Mouse (Mus musculus): Measurements from ENCODE around the gene Filip1. TPM values are rescaled to one million over a fixed set of nuclear protein-coding genes. Genes with fewer than 3 reads are reported as not detected.

Filip1 gene
- total and polyA plus RNA-seq, 3 experiments: not detected

GRCm38 (mm10) chr9:79880031-79880430 is 132.6 kb downstream of the Filip1 start:
- Histone ChIP-seq H3K27me3 (ENCODE audit: control insufficient read depth in 1 of 2, insufficient read depth in 2 of 2, low read length in 2 of 2) (peaks cover 0 to 1% of the 10 kb centered on the region in 2 experiments; a peak in 3 of 4 replicates), H3K9me3 (replicated peaks; ENCODE audit: insufficient read depth, low read length) (no peaks in the 10 kb centered on the region), H3K4me3 (ENCODE audit: control insufficient read depth in 1 of 2, insufficient read depth in 1 of 2, low read depth in 2 of 2, low read length in 2 of 2) (no peak overlapping the region), H3K9ac (ENCODE audit: control insufficient read depth, low read depth, low read length, poor library complexity, severe bottlenecking) (no peak overlapping the region), H3K4me1 (ENCODE audit: control insufficient read depth in 1 of 2, insufficient read depth in 2 of 2, low read length in 2 of 2) (no peaks in the 10 kb centered on the region), H3K36me3 (ENCODE audit: control insufficient read depth in 1 of 2, insufficient read depth in 2 of 2, low read length in 2 of 2) (no peaks in the 10 kb centered on the region), H3K79me2 (ENCODE audit: control insufficient read depth, insufficient read depth, low read length, poor library complexity) (no peaks in the 10 kb centered on the region), H3K27ac (ENCODE audit: control insufficient read depth, low read depth, low read length) (no peak overlapping the region)
- no peak for TF ChIP-seq SIN3A (IDR thresholded peaks at IDR 0.05; ENCODE audit: low read length)
- TF ChIP-seq MXI1 (IDR thresholded peaks at IDR 0.05; ENCODE audit: low read depth, low read length): no peak
- no peak for TF ChIP-seq CHD2 (IDR thresholded peaks at IDR 0.05; ENCODE audit: low read length)
- no peak for TF ChIP-seq MAFK (IDR thresholded peaks at IDR 0.05; ENCODE audit: borderline replicate concordance, low read depth, low read length)
- no peak for TF ChIP-seq CTCF (IDR thresholded peaks at IDR 0.05 in 2 of 3, conservative IDR thresholded peaks at IDR 0.05 in 1 of 3; ENCODE audit: control insufficient read depth in 1 of 3, insufficient read depth in 1 of 3, low read depth in 2 of 3, low read length in 3 of 3, poor library complexity in 1 of 3, severe bottlenecking in 1 of 3)
- TF ChIP-seq MYB (IDR thresholded peaks at IDR 0.05; ENCODE audit: low read depth, low read length): no peak
- TF ChIP-seq BHLHE40 (IDR thresholded peaks at IDR 0.05; ENCODE audit: borderline replicate concordance, low read depth, low read length): no peak
- TF ChIP-seq TBP (IDR thresholded peaks at IDR 0.05; ENCODE audit: low read depth, low read length): no peak
- no peak for TF ChIP-seq POLR2AphosphoS5 (IDR thresholded peaks at IDR 0.05; ENCODE audit: borderline replicate concordance, low read depth, low read length)
- no peak for TF ChIP-seq POLR2A (IDR thresholded peaks at IDR 0.05; ENCODE audit: control insufficient read depth in 1 of 2, insufficient read depth in 1 of 2, low read depth in 1 of 2, low read length in 2 of 2, poor library complexity in 1 of 2)
- no peak for TF ChIP-seq ZC3H11A (IDR thresholded peaks at IDR 0.05; ENCODE audit: low read depth, low read length)
- TF ChIP-seq USF2 (IDR thresholded peaks at IDR 0.05; ENCODE audit: borderline replicate concordance in 1 of 2, insufficient read depth in 1 of 2, low read depth in 1 of 2, low read length in 2 of 2): no peak
- TF ChIP-seq CHD1 (IDR thresholded peaks at IDR 0.05; ENCODE audit: low read depth, low read length): no peak
- no peak for TF ChIP-seq KAT2A (conservative IDR thresholded peaks at IDR 0.05; ENCODE audit: low read depth, low read length)
- DNase-seq (ENCODE audit: low read depth, low spot score): no peak

- H3K4me3 ChIP-seq (ENCODE audit: control insufficient read depth in 1 of 2, insufficient read depth in 1 of 2, low read depth in 2 of 2, low read length in 2 of 2): no peak overlapping the region
- no peaks in the 10 kb centered on the region for H3K36me3 ChIP-seq (ENCODE audit: control insufficient read depth in 1 of 2, insufficient read depth in 2 of 2, low read length in 2 of 2)
- DNase-seq (ENCODE audit: low read depth, low spot score): no peak
- TF ChIP-seq ELF1 (IDR thresholded peaks at IDR 0.05; ENCODE audit: low read depth, low read length): no peak
- no peak for TF ChIP-seq ZC3H11A (IDR thresholded peaks at IDR 0.05; ENCODE audit: low read depth, low read length)
- TF ChIP-seq MEF2A (IDR thresholded peaks at IDR 0.05; ENCODE audit: extremely low read depth, insufficient replicate concordance, low read depth, low read length, poor library complexity, severe bottlenecking): no peak
- TF ChIP-seq KAT2A (conservative IDR thresholded peaks at IDR 0.05; ENCODE audit: low read depth, low read length): no peak
- no peak for TF ChIP-seq POLR2AphosphoS2 (IDR thresholded peaks at IDR 0.05; ENCODE audit: low read length)
- no peak for TF ChIP-seq TAL1 (IDR thresholded peaks at IDR 0.05; ENCODE audit: low read length)
- H3K27ac ChIP-seq (ENCODE audit: control insufficient read depth, low read depth, low read length): no peak overlapping the region
- H3K9me3 ChIP-seq (replicated peaks; ENCODE audit: insufficient read depth, low read length): no peaks in the 10 kb centered on the region
- no peak overlapping the region for H3K9ac ChIP-seq (ENCODE audit: control insufficient read depth, low read depth, low read length, poor library complexity, severe bottlenecking)
- no peaks in the 10 kb centered on the region; a peak in 1 of 4 replicates for H3K27me3 ChIP-seq (ENCODE audit: control insufficient read depth in 1 of 2, insufficient read depth in 2 of 2, low read length in 2 of 2)
- no peaks in the 10 kb centered on the region for H3K79me2 ChIP-seq (ENCODE audit: control insufficient read depth, insufficient read depth, low read length, poor library complexity)
- no peaks in the 10 kb centered on the region for H3K4me1 ChIP-seq (ENCODE audit: control insufficient read depth in 1 of 2, insufficient read depth in 2 of 2, low read length in 2 of 2)
Observed at GRCm38 (mm10) chr9:79875522-79876131, 137.0 kb downstream of the Filip1 start.

All from MEL (cell line).